Mouse (Mus musculus): Measurements from ENCODE around the gene Txnrd2. TPM values are rescaled to one million over a fixed set of nuclear protein-coding genes. Genes with fewer than 3 reads are reported as not detected.

Gene Txnrd2
- polyA plus RNA-seq, 1 experiment from 2014 or later = 34.7 TPM

DNA sequence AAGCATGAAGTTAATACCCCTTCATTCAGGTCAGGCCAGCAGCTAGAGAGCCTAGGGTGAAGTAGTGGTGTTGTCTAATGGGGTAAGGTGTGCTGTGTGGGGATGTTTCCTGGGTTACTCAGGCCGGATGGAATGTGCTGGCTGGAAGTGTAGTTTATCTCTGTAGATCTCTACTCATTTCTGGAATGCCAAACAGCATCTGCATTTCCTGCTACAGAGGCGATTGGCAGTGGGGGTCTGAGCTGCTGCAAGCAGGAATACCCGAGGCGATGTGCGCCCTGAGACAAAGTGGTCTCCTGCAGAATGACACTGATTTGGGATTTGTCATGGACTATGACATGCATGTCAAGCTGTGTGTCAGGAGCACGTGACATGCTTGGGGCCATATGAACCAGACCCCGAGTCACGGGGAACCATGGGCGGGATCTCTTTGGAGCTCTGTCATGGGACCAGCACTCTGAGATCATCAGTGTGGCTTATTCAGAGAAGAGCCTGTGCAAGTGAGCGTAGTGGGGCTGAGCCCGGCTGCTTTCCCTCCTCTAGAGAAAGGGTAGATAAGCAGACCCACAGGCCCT lies 45.3 kb downstream of the Txnrd2 start:
- no peaks in the 10 kb centered on the region for H3K9me3 ChIP-seq (ENCODE audit: control insufficient read depth, low read length)
- no peak overlapping the region for H3K27ac ChIP-seq (replicated peaks in 1 of 2; ENCODE audit: control insufficient read depth in 1 of 2, insufficient read depth in 1 of 2, low read depth in 2 of 2, low read length in 2 of 2)
- H3K27me3 ChIP-seq (ENCODE audit: control insufficient read depth, insufficient read depth, low read length) = no peaks in the 10 kb centered on the region
- H3K4me2 ChIP-seq (ENCODE audit: low read length) = no peak overlapping the region
- H3K9ac ChIP-seq (ENCODE audit: low read length) = no peak overlapping the region
- WGBS = 47% methylated on average over 11 of the region's 11 CpGs
- ATAC-seq (ENCODE audit: insufficient number of reproducible peaks, insufficient read depth, low FRiP score, low read depth) = no peak
- H3K4me3 ChIP-seq (ENCODE audit: control insufficient read depth in 1 of 2, insufficient read depth in 1 of 2, low read depth in 1 of 2, low read length in 2 of 2) = no peak overlapping the region
- peaks cover 34% of the 10 kb centered on the region for H3K36me3 ChIP-seq (ENCODE audit: control insufficient read depth, insufficient read depth, low read length)
- peaks cover 5 to 7% of the 10 kb centered on the region in 2 experiments; a peak in 2 of 4 replicates for H3K4me1 ChIP-seq (ENCODE audit: control insufficient read depth in 2 of 2, insufficient read depth in 2 of 2, low read length in 2 of 2)

DNA sequence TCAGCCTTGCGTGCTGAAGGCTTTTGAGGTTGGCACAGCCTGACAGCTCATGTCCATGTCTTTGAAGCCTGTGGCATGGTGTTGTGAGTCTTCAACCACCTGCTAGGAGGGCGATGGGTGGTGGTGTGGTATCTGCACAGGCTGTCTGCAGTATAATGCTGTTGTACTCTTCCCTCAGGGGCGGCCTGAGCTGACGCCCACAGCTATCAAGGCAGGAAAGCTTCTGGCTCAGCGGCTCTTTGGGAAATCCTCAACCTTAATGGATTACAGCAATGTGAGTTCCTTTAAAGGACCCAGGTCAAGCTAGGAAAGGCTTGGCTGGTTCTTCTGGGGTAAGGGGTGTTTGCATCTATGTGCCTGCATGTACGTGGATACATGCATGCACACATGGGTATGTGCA lies 45.8 kb downstream of the Txnrd2 start:
- Histone ChIP-seq H3K4me1 (ENCODE audit: control insufficient read depth in 2 of 2, insufficient read depth in 2 of 2, low read length in 2 of 2) (peaks cover 5 to 7% of the 10 kb centered on the region in 2 experiments; a peak in 2 of 4 replicates), H3K9me3 (ENCODE audit: control insufficient read depth, low read length) (no peaks in the 10 kb centered on the region), H3K4me3 (ENCODE audit: control insufficient read depth in 1 of 2, insufficient read depth in 1 of 2, low read depth in 1 of 2, low read length in 2 of 2) (no peak overlapping the region), H3K36me3 (ENCODE audit: control insufficient read depth, insufficient read depth, low read length) (peaks cover 34% of the 10 kb centered on the region), H3K27me3 (ENCODE audit: control insufficient read depth, insufficient read depth, low read length) (no peaks in the 10 kb centered on the region), H3K9ac (ENCODE audit: low read length) (no peak overlapping the region), H3K27ac (replicated peaks in 1 of 2; ENCODE audit: control insufficient read depth in 1 of 2, insufficient read depth in 1 of 2, low read depth in 2 of 2, low read length in 2 of 2) (no peak overlapping the region), H3K4me2 (ENCODE audit: low read length) (no peak overlapping the region)
- no peak for ATAC-seq (ENCODE audit: insufficient number of reproducible peaks, insufficient read depth, low FRiP score, low read depth)
- 76% methylated on average over 6 of the region's 6 CpGs for WGBS

DNA sequence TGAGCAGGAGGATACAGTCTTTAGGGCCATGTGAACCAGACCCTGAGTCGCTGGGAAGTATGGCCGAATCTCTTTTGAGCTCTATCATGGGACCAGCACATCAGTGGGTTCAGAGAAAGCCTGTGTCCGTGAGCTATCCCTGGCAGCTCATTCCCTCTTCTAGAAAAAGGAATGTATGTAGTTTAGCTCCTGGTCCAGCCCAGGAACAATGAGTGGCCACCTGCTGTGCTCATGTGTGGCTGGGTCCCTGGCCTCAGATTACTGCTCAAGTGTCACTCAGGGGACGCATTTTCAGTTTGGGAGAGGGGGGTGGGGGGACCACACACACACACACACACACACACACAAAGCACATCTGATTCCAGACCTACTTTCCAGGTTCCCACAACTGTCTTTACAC lies 46.2 kb downstream of the Txnrd2 start:
- Histone ChIP-seq H3K9me3 (ENCODE audit: control insufficient read depth, low read length) (no peaks in the 10 kb centered on the region), H3K27me3 (ENCODE audit: control insufficient read depth, insufficient read depth, low read length) (no peaks in the 10 kb centered on the region), H3K4me3 (ENCODE audit: control insufficient read depth in 1 of 2, insufficient read depth in 1 of 2, low read depth in 1 of 2, low read length in 2 of 2) (no peak overlapping the region), H3K36me3 (ENCODE audit: control insufficient read depth, insufficient read depth, low read length) (peaks cover 35% of the 10 kb centered on the region), H3K27ac (replicated peaks in 1 of 2; ENCODE audit: control insufficient read depth in 1 of 2, insufficient read depth in 1 of 2, low read depth in 2 of 2, low read length in 2 of 2) (no peak overlapping the region), H3K9ac (ENCODE audit: low read length) (no peak overlapping the region), H3K4me2 (ENCODE audit: low read length) (no peak overlapping the region), H3K4me1 (ENCODE audit: control insufficient read depth in 2 of 2, insufficient read depth in 2 of 2, low read length in 2 of 2) (peaks cover 5 to 7% of the 10 kb centered on the region in 2 experiments; a peak in 2 of 4 replicates)
- 83% methylated on average over 4 of the region's 4 CpGs for WGBS
- no peak for ATAC-seq (ENCODE audit: insufficient number of reproducible peaks, insufficient read depth, low FRiP score, low read depth)

GRCm38 (mm10) chr16:18472976-18473375 lies 46.8 kb downstream of the Txnrd2 start:
- Histone ChIP-seq H3K4me3 (ENCODE audit: control insufficient read depth in 1 of 2, insufficient read depth in 1 of 2, low read depth in 1 of 2, low read length in 2 of 2) (no peak overlapping the region), H3K36me3 (ENCODE audit: control insufficient read depth, insufficient read depth, low read length) (peaks cover 41% of the 10 kb centered on the region), H3K9me3 (ENCODE audit: control insufficient read depth, low read length) (no peaks in the 10 kb centered on the region), H3K27ac (replicated peaks in 1 of 2; ENCODE audit: control insufficient read depth in 1 of 2, insufficient read depth in 1 of 2, low read depth in 2 of 2, low read length in 2 of 2) (no peak overlapping the region), H3K9ac (ENCODE audit: low read length) (no peak overlapping the region), H3K4me1 (ENCODE audit: control insufficient read depth in 2 of 2, insufficient read depth in 2 of 2, low read length in 2 of 2) (peaks cover 5 to 7% of the 10 kb centered on the region in 2 experiments; a peak in 2 of 4 replicates), H3K27me3 (ENCODE audit: control insufficient read depth, insufficient read depth, low read length) (no peaks in the 10 kb centered on the region), H3K4me2 (ENCODE audit: low read length) (no peak overlapping the region)
- ATAC-seq (ENCODE audit: insufficient number of reproducible peaks, insufficient read depth, low FRiP score, low read depth) = no peak
- 90% methylated on average over 8 of the region's 8 CpGs for WGBS

GRCm38 (mm10) chr16:18474021-18474420 lies 47.8 kb downstream of the Txnrd2 start:
- H3K9ac ChIP-seq (ENCODE audit: low read length) = no peak overlapping the region
- ATAC-seq (ENCODE audit: insufficient number of reproducible peaks, insufficient read depth, low FRiP score, low read depth) = no peak
- peaks cover 37% of the 10 kb centered on the region for H3K36me3 ChIP-seq (ENCODE audit: control insufficient read depth, insufficient read depth, low read length)
- WGBS = 79% methylated on average over 2 of the region's 2 CpGs
- H3K4me2 ChIP-seq (ENCODE audit: low read length) = no peak overlapping the region
- no peaks in the 10 kb centered on the region for H3K9me3 ChIP-seq (ENCODE audit: control insufficient read depth, low read length)
- no peaks in the 10 kb centered on the region for H3K27me3 ChIP-seq (ENCODE audit: control insufficient read depth, insufficient read depth, low read length)
- no peak overlapping the region for H3K4me3 ChIP-seq (ENCODE audit: control insufficient read depth in 1 of 2, insufficient read depth in 1 of 2, low read depth in 1 of 2, low read length in 2 of 2)
- H3K4me1 ChIP-seq (ENCODE audit: control insufficient read depth in 2 of 2, insufficient read depth in 2 of 2, low read length in 2 of 2) = peaks cover 5 to 7% of the 10 kb centered on the region in 2 experiments; a peak in 2 of 4 replicates
- no peak overlapping the region for H3K27ac ChIP-seq (replicated peaks in 1 of 2; ENCODE audit: control insufficient read depth in 1 of 2, insufficient read depth in 1 of 2, low read depth in 2 of 2, low read length in 2 of 2)

DNA sequence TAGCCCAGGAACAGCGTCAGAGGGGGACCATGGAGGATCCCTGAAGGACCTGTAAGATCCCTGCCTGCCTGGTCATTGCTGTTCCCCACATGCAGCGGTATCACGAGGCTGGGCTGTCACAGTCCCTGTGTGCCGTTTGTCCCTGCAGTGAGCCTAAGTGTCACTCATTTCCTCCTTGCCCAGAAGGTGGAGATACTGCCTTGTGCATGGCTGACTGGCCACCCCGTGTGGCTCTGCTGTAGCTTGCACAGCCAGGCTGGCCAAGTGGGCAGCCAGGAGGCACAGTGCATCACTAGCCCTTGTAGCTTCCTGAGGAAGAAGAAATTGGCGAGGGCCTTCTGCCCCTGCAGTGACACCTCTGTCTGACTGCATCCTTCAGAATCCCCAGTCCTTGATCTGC lies 51.8 kb downstream of the Txnrd2 start:
- no peak overlapping the region for H3K27ac ChIP-seq (replicated peaks in 1 of 2; ENCODE audit: control insufficient read depth in 1 of 2, insufficient read depth in 1 of 2, low read depth in 2 of 2, low read length in 2 of 2)
- WGBS = 55% methylated on average over 6 of the region's 6 CpGs
- no peaks in the 10 kb centered on the region for H3K9me3 ChIP-seq (ENCODE audit: control insufficient read depth, low read length)
- no peak overlapping the region for H3K4me3 ChIP-seq (ENCODE audit: control insufficient read depth in 1 of 2, insufficient read depth in 1 of 2, low read depth in 1 of 2, low read length in 2 of 2)
- peaks cover 17% of the 10 kb centered on the region for H3K36me3 ChIP-seq (ENCODE audit: control insufficient read depth, insufficient read depth, low read length)
- ATAC-seq (ENCODE audit: insufficient number of reproducible peaks, insufficient read depth, low FRiP score, low read depth) = no peak
- no peaks in the 10 kb centered on the region for H3K4me1 ChIP-seq (ENCODE audit: control insufficient read depth in 2 of 2, insufficient read depth in 2 of 2, low read length in 2 of 2)
- no peaks in the 10 kb centered on the region for H3K27me3 ChIP-seq (ENCODE audit: control insufficient read depth, insufficient read depth, low read length)
- no peak overlapping the region for H3K4me2 ChIP-seq (ENCODE audit: low read length)
- no peak overlapping the region for H3K9ac ChIP-seq (ENCODE audit: low read length)

DNA sequence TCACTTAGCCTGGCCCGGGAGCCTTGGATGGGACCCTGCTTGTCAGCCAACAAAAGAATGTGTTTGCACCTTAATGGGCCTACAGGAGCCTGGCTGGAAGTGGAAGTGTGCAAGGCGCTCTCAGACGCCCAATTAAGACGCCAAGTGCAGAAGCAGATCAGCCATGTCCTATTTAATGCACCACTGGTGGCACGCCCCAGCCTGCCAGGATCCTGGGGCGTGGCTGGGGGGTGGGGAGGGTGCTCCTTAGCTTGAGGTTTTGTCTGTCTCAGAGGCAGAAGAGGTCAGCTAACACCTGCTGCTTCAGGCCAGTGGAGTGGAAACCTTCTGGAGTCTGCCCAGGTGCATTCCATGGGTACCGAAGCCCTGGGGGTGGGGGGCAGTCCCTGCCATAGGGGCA lies 53.5 kb downstream of the Txnrd2 start:
- WGBS = 56% methylated on average over 7 of the region's 7 CpGs
- no peak for ATAC-seq (ENCODE audit: insufficient number of reproducible peaks, insufficient read depth, low FRiP score, low read depth)

GRCm38 (mm10) chr16:18480933-18481485 lies 54.8 kb downstream of the Txnrd2 start:
- H3K36me3 ChIP-seq (ENCODE audit: control insufficient read depth, insufficient read depth, low read length) = peaks cover 7% of the 10 kb centered on the region; the same call in 1 of the 2 replicates
- no peaks in the 10 kb centered on the region for H3K9me3 ChIP-seq (ENCODE audit: control insufficient read depth, low read length)
- H3K4me1 ChIP-seq (ENCODE audit: control insufficient read depth in 2 of 2, insufficient read depth in 2 of 2, low read length in 2 of 2) = no peaks in the 10 kb centered on the region
- ATAC-seq (ENCODE audit: insufficient number of reproducible peaks, insufficient read depth, low FRiP score, low read depth) = no peak
- H3K4me2 ChIP-seq (ENCODE audit: low read length) = no peak overlapping the region
- no peak overlapping the region for H3K4me3 ChIP-seq (ENCODE audit: control insufficient read depth in 1 of 2, insufficient read depth in 1 of 2, low read depth in 1 of 2, low read length in 2 of 2)
- H3K9ac ChIP-seq (ENCODE audit: low read length) = no peak overlapping the region
- 52% methylated on average over 4 of the region's 4 CpGs for WGBS
- H3K27me3 ChIP-seq (ENCODE audit: control insufficient read depth, insufficient read depth, low read length) = no peaks in the 10 kb centered on the region
- H3K27ac ChIP-seq (replicated peaks in 1 of 2; ENCODE audit: control insufficient read depth in 1 of 2, insufficient read depth in 1 of 2, low read depth in 2 of 2, low read length in 2 of 2) = no peak overlapping the region

More for the DNA sequence above, 53.5 kb downstream of the Txnrd2 start:
- H3K27ac ChIP-seq (replicated peaks in 1 of 2; ENCODE audit: control insufficient read depth in 1 of 2, insufficient read depth in 1 of 2, low read depth in 2 of 2, low read length in 2 of 2) = no peak overlapping the region
- no peak overlapping the region for H3K4me2 ChIP-seq (ENCODE audit: low read length)
- no peaks in the 10 kb centered on the region for H3K27me3 ChIP-seq (ENCODE audit: control insufficient read depth, insufficient read depth, low read length)
- H3K4me3 ChIP-seq (ENCODE audit: control insufficient read depth in 1 of 2, insufficient read depth in 1 of 2, low read depth in 1 of 2, low read length in 2 of 2) = no peak overlapping the region
- H3K36me3 ChIP-seq (ENCODE audit: control insufficient read depth, insufficient read depth, low read length) = peaks cover 8% of the 10 kb centered on the region; the same call in 1 of the 2 replicates
- no peak overlapping the region for H3K9ac ChIP-seq (ENCODE audit: low read length)
- H3K9me3 ChIP-seq (ENCODE audit: control insufficient read depth, low read length) = no peaks in the 10 kb centered on the region
- no peaks in the 10 kb centered on the region for H3K4me1 ChIP-seq (ENCODE audit: control insufficient read depth in 2 of 2, insufficient read depth in 2 of 2, low read length in 2 of 2)
